In the genomic region with DNA sequence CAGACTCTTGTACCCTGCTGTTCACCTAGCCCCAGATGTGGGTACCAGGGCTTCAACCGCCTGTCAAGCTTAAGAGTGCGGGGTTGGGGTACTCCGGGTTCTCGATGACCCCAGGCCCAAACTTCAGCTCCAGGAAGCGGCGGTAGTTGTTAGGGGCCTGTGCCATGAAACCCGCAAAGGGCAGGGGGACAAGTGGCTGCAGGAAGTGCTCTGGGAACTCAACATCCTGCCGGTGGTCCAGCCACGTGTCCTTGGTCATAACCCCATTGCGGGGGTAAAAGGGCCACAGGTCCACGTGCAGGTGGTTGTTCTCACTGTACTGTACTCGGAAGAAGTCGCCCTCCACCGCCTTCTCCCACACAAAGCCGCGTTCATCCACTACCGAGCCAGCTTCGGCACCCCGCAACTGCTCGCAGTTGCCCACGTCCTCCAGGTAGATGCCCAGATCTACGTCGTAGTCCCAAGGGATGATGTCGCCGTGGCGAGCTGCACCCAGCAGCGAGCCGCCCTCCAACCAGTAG, we compare ENCODE assay signal across 8 mouse cellular contexts. TPM values are rescaled to one million over a fixed set of nuclear protein-coding genes. Genes with fewer than 3 reads are reported as not detected.
DNase-seq lines count a peak whose midpoint lies in the region; ATAC-seq and TF ChIP-seq lines count a peak whose summit lies in the region.

No protein-coding gene starts in this region.

- peaks cover 44% of the 10 kb centered on the region for H3K36me3 ChIP-seq in heart, postnatal 0 days (replicated peaks; ENCODE audit: control insufficient read depth, insufficient read depth, low read length)
- peaks cover 32% of the 10 kb centered on the region for H3K36me3 ChIP-seq in embryonic facial prominence, embryonic 12.5 days
- H3K36me3 ChIP-seq in hindbrain, embryonic 16.5 days (ENCODE audit: control insufficient read depth, insufficient read depth, low read length) = peaks cover 7% of the 10 kb centered on the region

- H3K4me2 ChIP-seq in heart, postnatal 0 days (ENCODE audit: low read depth, low read length) = peak overlapping the region; percentile 65
- peak overlapping the region; percentile 96 for H3K4me2 ChIP-seq in embryonic facial prominence, embryonic 12.5 days (replicated peaks)
- peak overlapping the region; percentile 81 for H3K4me2 ChIP-seq in hindbrain, embryonic 16.5 days (ENCODE audit: low read length)

- H3K9ac ChIP-seq in heart, postnatal 0 days (replicated peaks; ENCODE audit: low read depth, low read length) = no peak overlapping the region
- no peak overlapping the region for H3K9ac ChIP-seq in embryonic facial prominence, embryonic 12.5 days
- peak overlapping the region; percentile 86 for H3K9ac ChIP-seq in hindbrain, embryonic 16.5 days (ENCODE audit: low read depth, low read length)

- no peak for ATAC-seq in heart, postnatal 0 days (ENCODE audit: insufficient read depth, low read depth)
- no peak for ATAC-seq in embryonic facial prominence, embryonic 12.5 days (ENCODE audit: insufficient number of reproducible peaks, insufficient read depth, low FRiP score, low TSS enrichment)
- peak; percentile 15; the same call in 1 of the 2 replicates for ATAC-seq in hindbrain, embryonic 16.5 days

- no peaks in the 10 kb centered on the region for H3K9me3 ChIP-seq in heart, postnatal 0 days (replicated peaks; ENCODE audit: control insufficient read depth, low read length)
- no peaks in the 10 kb centered on the region for H3K9me3 ChIP-seq in embryonic facial prominence, embryonic 12.5 days
- H3K9me3 ChIP-seq in hindbrain, embryonic 16.5 days (ENCODE audit: control insufficient read depth, low read length) = no peaks in the 10 kb centered on the region

- no peak for TF ChIP-seq CTCF in heart, postnatal 0 days (IDR thresholded peaks at IDR 0.05; ENCODE audit: low read depth)

- H3K27me3 ChIP-seq in heart, postnatal 0 days (ENCODE audit: control insufficient read depth, insufficient read depth, low read length) = no peaks in the 10 kb centered on the region
- peaks cover 25% of the 10 kb centered on the region for H3K27me3 ChIP-seq in embryonic facial prominence, embryonic 12.5 days
- H3K27me3 ChIP-seq in hindbrain, embryonic 16.5 days (replicated peaks; ENCODE audit: control insufficient read depth, insufficient read depth, low read length) = no peaks in the 10 kb centered on the region

- H3K4me1 ChIP-seq in heart, postnatal 0 days (ENCODE audit: control insufficient read depth, insufficient read depth) = peaks cover under 1% of the 10 kb centered on the region; the same call in 1 of the 2 replicates
- H3K4me1 ChIP-seq in embryonic facial prominence, embryonic 12.5 days = peaks cover 25% of the 10 kb centered on the region
- peaks cover 23% of the 10 kb centered on the region for H3K4me1 ChIP-seq in hindbrain, embryonic 16.5 days (ENCODE audit: control insufficient read depth, insufficient read depth, low read depth, low read length)

- peak overlapping the region; percentile 28; the same call in 1 of the 2 replicates for H3K4me3 ChIP-seq in heart, postnatal 0 days (ENCODE audit: low read depth, low read length)
- H3K4me3 ChIP-seq in embryonic facial prominence, embryonic 12.5 days = peak overlapping the region; percentile 48
- H3K4me3 ChIP-seq in hindbrain, embryonic 16.5 days (ENCODE audit: low read length) = peak overlapping the region; percentile 58

- TF ChIP-seq EP300 in heart, postnatal 0 days (IDR thresholded peaks at IDR 0.05; ENCODE audit: low read depth) = no peak

- 76% methylated on average over 28 of the region's 28 CpGs for WGBS in heart, postnatal 0 days
- 48% methylated on average over 28 of the region's 28 CpGs for WGBS in embryonic facial prominence, embryonic 12.5 days
- 41% methylated on average over 28 of the region's 28 CpGs for WGBS in hindbrain, embryonic 16.5 days

- DNase-seq in heart, postnatal 0 days (ENCODE audit: low spot score) = no peak
- DNase-seq in heart, adult 8-10 months (ENCODE audit: low spot score) = no peak
- DNase-seq in neural tube, embryonic 10.5 days (ENCODE audit: extremely low spot score, low spot score) = peak; percentile 28
- no peak for DNase-seq in urinary bladder, postnatal 25 days (ENCODE audit: low spot score)
- DNase-seq in testis, postnatal 14 days (ENCODE audit: low spot score) = no peak
- no peak for DNase-seq in embryo, embryonic 9.5 days (ENCODE audit: extremely low spot score)

- H3K27ac ChIP-seq in heart, postnatal 0 days (ENCODE audit: low read depth) = no peak overlapping the region
- H3K27ac ChIP-seq in embryonic facial prominence, embryonic 12.5 days = no peak overlapping the region
- peak overlapping the region; percentile 95 for H3K27ac ChIP-seq in hindbrain, embryonic 16.5 days (ENCODE audit: low read depth, low read length)

RNA-seq across cellular contexts. Expression of a gene that starts 5.2 kb away (rescaled TPM):
- total RNA-seq in heart, postnatal 0 days (2014; rRNA removed; ENCODE audit: low replicate concordance) = 128 and 148 TPM in 2 replicates
- 55.5 and 61.1 TPM in 2 replicates for polyA plus RNA-seq in heart, postnatal 0 days (2015; fragmentation: Nextera tagmentation; extraction: Ambion mirVana)
- 10 to 100 TPM; 47.9 to 61.2 (median 49.1) TPM for total RNA-seq in heart, adult 8-10 months (2022)
- polyA plus RNA-seq in embryonic facial prominence, embryonic 12.5 days (2016; fragmentation: Nextera tagmentation; extraction: Ambion mirVana) = 149 and 152 TPM in 2 replicates
- 159 and 170 TPM in 2 replicates for polyA plus RNA-seq in hindbrain, embryonic 16.5 days (2015; fragmentation: Nextera tagmentation; extraction: Ambion mirVana)

RNA-seq across cellular contexts. Expression of a gene that starts 6.1 kb away (rescaled TPM):
- total RNA-seq in heart, postnatal 0 days (2014; rRNA removed; ENCODE audit: low replicate concordance) = 40.4 and 54.2 TPM in 2 replicates
- polyA plus RNA-seq in heart, postnatal 0 days (2015; fragmentation: Nextera tagmentation; extraction: Ambion mirVana) = 28.0 and 28.9 TPM in 2 replicates
- 10 to 100 TPM; 47.3 to 56.4 (median 53.0) TPM for total RNA-seq in heart, adult 8-10 months (2022)
- 31.4 and 33.6 TPM in 2 replicates for polyA plus RNA-seq in embryonic facial prominence, embryonic 12.5 days (2016; fragmentation: Nextera tagmentation; extraction: Ambion mirVana)
- polyA plus RNA-seq in hindbrain, embryonic 16.5 days (2015; fragmentation: Nextera tagmentation; extraction: Ambion mirVana) = 46.9 and 48.4 TPM in 2 replicates

RNA-seq across cellular contexts. Expression of a gene that starts 29.3 kb away (rescaled TPM):
- total RNA-seq in heart, postnatal 0 days (2014; rRNA removed; ENCODE audit: low replicate concordance) = 55.8 and 81.4 TPM in 2 replicates
- polyA plus RNA-seq in heart, postnatal 0 days (2015; fragmentation: Nextera tagmentation; extraction: Ambion mirVana) = 27.1 and 28.1 TPM in 2 replicates
- total RNA-seq in heart, adult 8-10 months (2022) = 10 to 100 TPM; 14.5 to 21.7 (median 17.7) TPM
- 33.3 and 34.0 TPM in 2 replicates for polyA plus RNA-seq in embryonic facial prominence, embryonic 12.5 days (2016; fragmentation: Nextera tagmentation; extraction: Ambion mirVana)
- polyA plus RNA-seq in hindbrain, embryonic 16.5 days (2015; fragmentation: Nextera tagmentation; extraction: Ambion mirVana) = 9.6 and 11.5 TPM in 2 replicates

RNA-seq across cellular contexts. Expression of a gene that starts 32.2 kb away (rescaled TPM):
- 10.6 and 13.4 TPM in 2 replicates for total RNA-seq in heart, postnatal 0 days (2014; rRNA removed; ENCODE audit: low replicate concordance)
- polyA plus RNA-seq in heart, postnatal 0 days (2015; fragmentation: Nextera tagmentation; extraction: Ambion mirVana) = 8.3 and 8.8 TPM in 2 replicates
- total RNA-seq in heart, adult 8-10 months (2022) = 10 to 100 TPM; 13.1 to 16.7 (median 14.8) TPM
- 15.3 and 16.8 TPM in 2 replicates for polyA plus RNA-seq in embryonic facial prominence, embryonic 12.5 days (2016; fragmentation: Nextera tagmentation; extraction: Ambion mirVana)
- polyA plus RNA-seq in hindbrain, embryonic 16.5 days (2015; fragmentation: Nextera tagmentation; extraction: Ambion mirVana) = 5.2 and 6.5 TPM in 2 replicates
